Mouse (Mus musculus): Measurements from ENCODE around the gene Stau1.
A peak's percentile ranks its signal among the peaks of the same experiment; 100 is the strongest.

DNA sequence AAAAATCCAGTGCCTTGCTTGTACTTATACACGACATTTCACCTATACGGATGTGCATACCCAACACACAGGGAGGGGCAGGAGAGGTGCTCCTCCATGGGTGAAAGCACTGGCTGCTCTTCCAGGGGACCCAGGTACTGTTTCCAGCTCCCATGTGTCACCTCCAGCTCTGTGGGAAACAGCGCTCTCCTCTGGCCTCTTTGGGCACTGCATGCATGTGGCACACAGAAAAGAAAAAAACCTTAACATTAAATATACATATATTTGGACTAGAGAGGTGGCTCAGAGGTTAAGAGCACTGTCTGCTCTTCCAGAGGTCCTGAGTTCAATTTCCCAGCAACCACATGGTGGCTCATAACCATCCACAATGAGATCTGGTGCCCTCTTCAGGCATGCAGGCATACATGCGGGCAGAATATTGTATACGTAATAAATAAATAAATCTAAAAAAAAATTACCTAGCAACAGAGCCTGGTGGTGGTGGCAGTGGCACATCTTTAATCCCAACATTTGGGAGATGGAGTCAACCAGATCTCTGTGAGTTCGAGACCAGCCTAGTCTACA, 92.3 kb downstream of the Stau1 start:
- TF ChIP-seq CTCF (IDR thresholded peaks at IDR 0.05; ENCODE audit: control insufficient read depth, insufficient read depth, insufficient replicate concordance, low read depth, low read length) (peak; percentile 39; the same call in 1 of the 2 replicates), POLR2A (IDR thresholded peaks at IDR 0.05; ENCODE audit: control insufficient read depth, low read depth, low read length) (no peak)

Data from testis, adult 2 months (tissue).